Mouse (Mus musculus): ENCODE data around the gene Atp6v0d1.
A peak's percentile ranks its signal among the peaks of the same experiment; 100 is the strongest.
"Not testable (repeated sequence)": the region's sequence is repeated elsewhere in the genome, so short reads cannot be mapped to it uniquely, and the experiment has no call there.

The Atp6v0d1 gene

DNA sequence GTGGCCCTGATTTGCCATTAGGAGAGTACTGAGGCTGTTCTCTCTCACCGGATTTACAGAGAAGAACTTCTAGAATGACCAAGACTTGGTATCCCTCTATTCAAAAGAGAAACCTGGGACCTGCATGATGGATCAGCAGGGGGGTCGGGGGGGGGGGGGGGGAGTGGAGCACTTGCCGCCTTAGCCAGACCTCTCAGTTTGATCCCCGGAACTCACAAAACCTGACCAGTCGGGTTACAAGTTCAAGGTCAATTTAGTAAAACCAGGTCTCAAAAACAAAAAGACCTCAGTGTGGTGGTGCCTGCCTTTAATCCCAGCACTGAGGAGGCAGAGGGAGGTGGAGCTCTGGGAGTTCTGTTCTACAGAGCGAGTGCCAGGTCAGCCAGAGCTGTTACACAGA, 8.9 kb upstream of the Atp6v0d1 start:
- no peak for DNase-seq (ENCODE audit: low spot score in 2 of 2)

DNA sequence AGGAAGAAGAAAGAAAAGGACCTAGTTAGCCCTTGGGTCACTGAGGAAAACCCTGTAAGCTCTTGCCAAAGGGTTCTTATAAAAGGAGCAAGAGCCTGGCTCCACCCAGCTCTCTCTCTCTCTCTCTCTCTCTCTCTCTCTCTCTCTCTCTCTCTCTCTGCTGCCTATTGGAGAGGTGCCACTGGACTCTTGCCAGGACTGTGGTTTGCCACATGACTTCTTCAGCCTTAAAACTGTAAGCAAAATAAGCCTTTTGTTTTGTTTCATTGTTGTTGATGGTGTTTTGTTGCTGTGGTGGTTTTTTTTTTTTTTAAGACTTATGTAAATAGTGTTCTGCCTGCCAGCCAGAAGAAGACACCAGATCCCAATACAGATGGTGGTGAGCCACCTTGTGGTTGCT, 7.6 kb upstream of the Atp6v0d1 start:
- peak in 1 of 2 experiments; percentile 71 for DNase-seq (ENCODE audit: low spot score in 2 of 2)

DNA sequence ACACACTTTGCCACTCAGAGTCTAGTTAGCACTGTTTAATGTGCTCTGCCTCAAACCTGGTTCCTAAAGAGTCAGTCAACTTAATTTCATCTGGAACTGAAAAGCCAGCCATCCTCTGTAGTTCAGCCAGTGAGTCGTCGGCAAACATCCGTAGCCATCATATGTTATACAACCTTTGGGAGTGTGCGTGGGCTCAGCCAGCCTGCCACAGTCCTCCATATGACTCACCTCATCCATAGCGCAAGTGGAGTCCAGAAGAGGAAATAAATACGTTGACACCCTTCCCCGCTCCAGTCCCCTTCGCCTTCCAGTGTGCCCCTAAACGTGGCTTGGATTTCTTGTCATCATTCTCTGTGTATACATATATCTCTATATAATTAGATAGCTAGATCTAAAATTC, 6.0 kb upstream of the Atp6v0d1 start:
- no peak for DNase-seq (ENCODE audit: low spot score in 2 of 2)

DNA sequence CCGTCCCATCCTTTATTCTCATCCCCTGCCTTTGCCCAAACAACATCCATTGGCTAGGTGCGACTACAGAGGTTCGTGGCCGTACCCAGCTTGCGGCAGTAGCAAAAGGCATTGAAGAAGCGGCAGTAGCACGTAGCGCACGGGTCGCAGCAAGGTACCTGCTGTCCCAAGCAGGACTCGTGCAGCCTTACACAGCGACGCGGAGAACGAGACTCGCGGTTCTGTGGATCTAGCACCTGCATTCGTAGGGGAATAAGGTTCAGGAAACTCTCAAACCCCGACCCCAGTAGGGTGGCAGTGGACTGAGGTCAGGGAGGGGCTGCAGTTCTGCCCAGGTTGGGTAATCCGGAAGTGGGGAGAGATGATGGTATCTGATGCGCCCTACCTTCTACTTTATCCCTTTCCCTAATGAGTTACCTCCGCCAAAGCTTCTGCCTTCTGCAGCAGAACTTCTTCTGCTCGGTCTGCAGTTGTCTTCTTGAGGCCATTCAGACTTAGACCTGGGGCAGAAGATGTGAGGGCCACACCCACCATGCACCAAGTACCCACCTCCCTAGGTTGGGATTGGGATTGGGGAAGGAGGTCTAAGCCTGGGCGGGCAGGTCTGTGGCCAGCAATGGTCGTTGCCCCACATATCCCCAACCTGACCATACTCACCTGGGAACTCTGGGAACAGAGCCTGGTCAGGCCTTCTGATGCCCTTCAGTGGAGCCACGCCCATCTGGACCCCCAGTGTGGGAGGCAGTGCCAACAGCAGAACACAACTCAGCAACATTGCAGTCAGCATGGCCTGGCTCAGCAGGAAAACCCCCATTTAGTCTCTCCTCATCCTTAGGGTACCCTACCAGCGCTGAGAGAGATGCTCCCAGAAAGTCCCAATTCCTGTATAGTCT, 1.1 kb upstream of the Atp6v0d1 start:
- DNase-seq (ENCODE audit: low spot score in 2 of 2) = peak in 1 of 2 experiments; percentile 18

DNA sequence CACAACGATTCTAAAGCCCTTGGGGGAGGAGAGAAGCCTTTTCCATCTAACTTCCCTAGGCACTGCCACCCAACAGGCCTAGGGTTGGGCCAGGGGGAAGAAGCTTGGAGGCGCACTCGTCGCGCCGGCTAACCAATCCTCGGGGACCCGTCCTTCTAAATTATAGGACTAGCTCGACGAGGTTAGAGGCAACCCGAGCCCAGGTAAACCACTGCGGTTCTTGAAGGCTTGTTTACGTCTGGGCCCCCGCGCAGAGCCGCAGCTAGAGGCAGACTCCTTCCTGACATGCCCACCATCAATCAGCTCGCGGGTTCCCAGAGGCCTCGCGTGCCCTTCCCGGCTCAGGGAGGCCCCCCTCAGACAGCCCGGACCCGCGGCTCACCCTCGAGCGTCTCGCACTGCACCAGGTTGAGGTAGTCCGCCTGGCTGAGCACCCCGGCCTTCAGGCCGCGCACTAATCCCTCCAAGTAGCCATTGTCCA, 406 bp downstream of the Atp6v0d1 start:
- no peak for DNase-seq (ENCODE audit: low spot score in 2 of 2)

DNA sequence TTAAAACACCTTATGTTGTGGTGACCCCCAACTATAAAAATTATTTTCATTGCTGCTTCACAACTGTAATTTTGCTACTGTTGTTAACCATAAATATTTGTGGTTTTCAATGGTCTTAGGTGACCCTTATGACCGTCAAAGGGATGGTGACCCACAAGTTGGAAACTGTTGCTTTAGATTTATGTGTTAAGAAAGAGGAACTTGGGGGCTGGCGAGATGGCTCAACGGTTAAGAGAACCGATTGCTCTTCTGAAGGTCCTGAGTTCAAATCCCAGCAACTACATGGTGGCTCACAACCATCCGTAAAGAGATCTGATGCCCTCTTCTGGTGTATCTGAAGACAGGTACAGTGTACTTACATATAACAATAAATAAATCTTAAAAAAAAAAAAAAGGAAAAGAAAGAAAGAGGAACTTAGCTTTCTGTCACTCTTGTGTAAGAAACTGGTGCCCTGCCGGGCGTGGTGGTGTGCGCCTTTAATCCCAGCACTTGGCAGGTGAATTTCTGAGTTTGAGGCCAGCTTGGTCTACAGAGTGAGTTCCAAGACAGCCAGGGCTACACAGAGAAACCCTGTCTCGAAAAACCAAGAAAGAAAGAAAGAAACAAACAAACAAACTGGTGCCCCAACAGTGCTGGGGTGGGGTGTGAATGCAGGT, 1.1 kb downstream of the Atp6v0d1 start:
- DNase-seq (ENCODE audit: low spot score in 2 of 2) = not testable (repeated sequence)

DNA sequence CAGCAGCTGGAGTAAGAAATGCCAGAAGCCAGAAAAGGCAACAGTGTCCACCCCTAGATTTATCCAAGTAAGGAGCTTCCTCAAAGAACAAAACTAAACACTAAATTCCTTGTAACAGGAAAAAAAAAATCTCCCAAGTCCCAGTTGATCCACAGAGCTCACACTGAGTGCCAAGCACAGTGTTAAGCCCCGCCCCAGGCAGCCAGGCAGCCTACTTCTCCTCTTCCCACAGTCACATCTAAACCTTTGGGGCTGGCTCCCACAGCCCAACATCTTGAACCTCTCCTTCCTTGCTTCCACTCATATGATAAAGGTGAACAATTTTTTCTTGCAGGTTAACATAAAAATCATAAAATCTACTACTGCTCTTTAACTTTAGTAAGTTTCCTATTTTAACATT, 2.0 kb downstream of the Atp6v0d1 start:
- DNase-seq (ENCODE audit: low spot score in 2 of 2) = no peak

DNA sequence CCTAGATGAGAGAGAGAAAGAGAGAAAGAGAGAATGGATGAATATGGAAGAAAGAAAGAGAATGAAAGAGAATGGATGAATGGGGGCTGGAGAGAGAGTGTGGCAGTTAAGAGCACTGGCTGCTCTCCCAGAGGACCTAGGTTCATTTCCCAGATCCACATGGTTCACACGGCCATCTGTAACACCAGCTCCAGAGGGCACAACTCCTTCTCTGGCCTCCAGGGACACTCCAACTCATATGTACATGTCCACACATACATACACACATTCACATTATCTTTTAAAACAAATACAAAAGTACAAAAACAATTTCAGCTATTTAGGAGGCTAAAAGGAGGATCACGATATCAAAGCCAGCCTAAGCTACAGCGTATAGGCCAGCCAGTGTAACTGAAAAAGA, 3.0 kb downstream of the Atp6v0d1 start:
- DNase-seq (ENCODE audit: low spot score in 2 of 2) = no peak

DNA sequence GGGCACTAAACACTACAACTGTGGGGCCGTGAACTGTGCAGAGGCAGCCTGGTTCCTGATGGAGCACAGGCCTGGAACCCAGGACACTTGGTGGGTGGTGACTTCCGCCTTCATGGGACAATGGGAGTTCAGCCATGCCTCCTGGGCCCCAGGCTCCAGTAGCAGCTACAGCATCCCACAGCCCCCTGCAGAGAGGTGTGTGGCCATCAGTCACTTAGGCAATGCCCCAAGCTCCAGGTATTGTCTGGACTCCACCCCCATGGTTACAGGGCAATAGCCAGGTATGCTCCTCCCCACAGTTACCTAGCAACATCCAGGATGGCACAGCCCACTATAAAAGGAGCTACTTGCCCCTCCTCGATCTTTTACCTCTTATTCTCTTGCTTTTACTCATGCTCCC, 10.6 kb downstream of the Atp6v0d1 start:
- no peak for DNase-seq (ENCODE audit: low spot score in 2 of 2)

DNA sequence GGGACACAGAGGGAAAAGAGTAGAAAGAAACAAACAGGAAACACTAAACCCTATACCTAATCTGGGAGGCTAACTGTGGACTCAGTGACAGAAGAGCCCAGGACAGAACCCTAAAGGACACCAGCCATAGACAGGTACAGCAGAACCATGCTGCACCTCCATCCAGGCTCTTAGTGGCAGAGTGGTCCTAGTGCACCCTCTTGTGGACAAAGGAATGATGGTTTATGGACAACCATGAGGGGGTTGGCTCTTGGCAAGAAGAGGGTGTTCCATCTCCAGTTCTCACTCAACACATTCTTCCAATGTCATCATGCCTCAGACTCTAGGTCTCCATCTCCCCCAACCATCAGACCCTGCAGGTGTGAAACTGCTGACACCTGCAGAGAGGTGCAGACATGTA, 11.8 kb downstream of the Atp6v0d1 start:
- peak in 1 of 2 experiments; percentile 32 for DNase-seq (ENCODE audit: low spot score in 2 of 2)

DNA sequence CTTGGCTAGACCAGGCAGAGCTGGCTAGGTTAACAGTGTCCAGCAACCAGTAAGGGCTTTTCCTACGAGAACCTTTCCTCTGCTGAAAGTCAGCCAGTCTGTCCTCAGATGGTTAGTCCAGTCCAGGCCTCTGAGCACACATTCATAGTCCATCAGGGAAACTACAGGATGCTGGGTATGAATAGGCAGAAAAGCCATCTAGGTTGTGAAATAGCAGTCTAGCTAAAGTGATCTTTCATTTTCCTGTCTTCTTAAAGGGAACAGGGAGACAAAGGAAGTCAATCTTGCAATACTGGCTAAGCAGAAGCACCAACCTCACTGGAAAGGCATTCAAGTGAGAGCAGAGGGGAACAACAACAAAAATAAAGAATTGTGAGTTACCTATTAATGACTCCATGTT, 13.0 kb downstream of the Atp6v0d1 start:
- no peak for DNase-seq (ENCODE audit: low spot score in 2 of 2)

DNA sequence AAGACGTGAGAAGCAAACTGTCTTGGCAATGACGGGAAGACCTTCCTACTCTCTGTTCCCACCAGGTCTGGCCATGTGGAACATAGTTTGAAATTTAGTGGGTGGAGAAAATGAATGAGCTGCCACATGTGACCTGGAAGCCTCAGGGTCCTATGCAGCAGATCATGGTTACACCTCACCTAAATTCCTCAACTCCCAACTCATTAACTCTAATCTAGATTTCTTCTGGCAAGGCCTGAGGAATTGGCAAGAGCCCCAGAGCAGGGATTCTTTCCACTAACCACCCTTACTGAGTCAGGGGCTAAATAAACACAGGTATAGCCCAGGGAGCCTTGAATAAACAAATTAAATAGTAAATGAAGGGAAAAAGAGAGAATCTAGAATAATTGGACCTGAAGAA, 13.8 kb downstream of the Atp6v0d1 start:
- no peak for DNase-seq (ENCODE audit: low spot score in 2 of 2)

DNA sequence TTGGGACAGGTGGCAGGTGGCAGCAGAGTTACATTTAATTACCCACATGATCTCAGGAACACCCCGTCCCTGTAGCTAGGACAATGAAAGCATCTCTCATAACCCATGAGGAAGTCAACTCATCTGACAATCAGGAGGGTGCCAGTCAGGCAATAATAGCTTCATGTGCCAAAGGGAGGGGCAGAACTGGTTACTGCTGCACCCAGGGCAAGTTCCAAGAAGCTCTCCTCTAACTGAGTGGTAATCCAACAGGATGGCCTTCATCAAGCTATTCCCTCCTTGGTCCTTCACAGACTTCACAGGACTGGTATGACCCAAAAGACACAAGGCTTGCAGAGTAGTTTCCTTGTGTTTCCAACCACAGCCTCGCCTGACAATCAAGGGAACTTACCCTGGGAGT, 15.8 kb downstream of the Atp6v0d1 start:
- DNase-seq (ENCODE audit: low spot score in 2 of 2) = no peak

DNA sequence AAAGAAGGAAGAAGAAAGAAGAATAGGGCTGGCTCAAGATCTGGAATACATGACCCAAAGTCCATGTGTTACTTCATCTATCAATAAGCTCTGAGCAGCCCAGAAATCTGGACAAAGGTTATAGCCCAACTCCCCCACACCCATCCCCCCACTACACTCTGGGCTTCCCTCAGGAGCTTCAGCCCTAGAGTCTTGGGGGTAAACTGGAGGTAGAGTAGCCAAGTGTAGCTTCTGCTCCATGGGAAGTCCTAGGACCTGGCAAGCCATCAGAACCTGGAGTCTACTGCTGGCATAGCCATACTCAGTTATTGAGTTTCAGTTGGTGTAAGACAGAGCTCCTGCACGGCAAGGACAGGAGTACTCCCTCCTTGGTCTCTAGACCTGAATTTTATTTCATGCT, 16.3 kb downstream of the Atp6v0d1 start:
- DNase-seq (ENCODE audit: low spot score in 2 of 2) = no peak

DNA sequence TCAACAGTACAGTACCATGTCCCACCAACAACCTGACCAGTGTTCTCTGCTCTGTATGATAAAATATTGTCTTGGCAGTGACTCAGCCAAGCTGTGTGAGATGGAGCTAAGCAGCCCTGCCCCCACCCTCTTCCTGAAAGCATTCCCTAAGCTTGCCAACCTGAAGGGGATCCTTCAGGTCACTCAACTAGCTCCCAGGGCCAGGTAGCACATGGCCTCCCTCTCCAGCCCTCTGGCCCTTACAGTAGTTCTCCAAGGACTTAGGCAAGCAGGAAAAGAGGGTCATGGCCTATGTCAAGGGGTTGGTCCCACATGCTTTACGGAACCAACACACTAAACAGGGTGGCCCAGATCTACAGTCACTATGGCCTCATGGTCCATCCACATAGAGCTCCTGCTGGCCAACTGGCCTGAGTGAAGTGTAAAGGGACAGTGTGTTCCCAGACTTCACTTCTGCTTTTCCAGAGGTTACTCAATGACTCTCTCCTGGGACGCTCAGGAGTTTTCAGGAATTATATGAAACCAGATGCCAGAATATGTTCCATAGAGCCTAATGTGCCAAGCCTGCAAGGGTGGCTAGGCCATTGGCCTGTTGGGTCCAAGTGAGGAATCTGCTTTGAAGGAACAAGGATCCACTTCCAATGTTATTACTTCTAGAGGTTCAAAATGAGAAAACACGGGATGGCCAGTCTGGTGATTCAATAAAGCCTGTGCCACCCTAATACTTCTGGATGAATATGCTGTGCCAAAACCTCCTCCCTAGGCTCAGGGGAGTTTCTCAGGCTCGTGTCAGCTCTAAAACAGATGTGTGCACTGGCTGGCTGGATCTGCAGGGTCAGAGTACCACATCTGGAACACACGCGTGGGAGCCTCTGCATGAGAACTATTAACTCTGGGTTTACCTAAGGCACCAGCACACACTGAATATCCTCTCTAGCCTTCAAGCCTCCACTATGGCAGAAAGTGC, 19.2 kb downstream of the Atp6v0d1 start:
- no peak for DNase-seq (ENCODE audit: low spot score in 2 of 2)

DNA sequence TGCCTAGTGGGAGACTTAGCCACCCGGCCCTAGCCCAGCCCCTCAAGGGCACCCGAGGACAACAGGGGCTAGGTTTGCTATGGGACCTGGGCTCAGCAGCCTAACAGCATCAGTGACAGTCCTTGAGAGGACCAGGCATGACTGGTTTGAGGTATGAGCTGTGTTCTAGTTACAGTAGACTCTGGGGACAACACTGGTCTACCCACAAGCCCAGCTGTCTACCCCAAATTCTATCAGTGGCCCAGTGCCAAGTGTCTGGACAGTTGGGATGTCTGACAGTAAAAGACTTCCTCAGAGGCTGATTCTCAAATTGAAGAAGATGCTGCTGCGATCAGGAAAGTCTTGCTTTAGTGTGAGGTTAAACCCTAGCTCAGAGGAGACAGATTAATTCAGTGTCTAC, 20.6 kb downstream of the Atp6v0d1 start:
- DNase-seq (ENCODE audit: low spot score in 2 of 2) = no peak

DNA sequence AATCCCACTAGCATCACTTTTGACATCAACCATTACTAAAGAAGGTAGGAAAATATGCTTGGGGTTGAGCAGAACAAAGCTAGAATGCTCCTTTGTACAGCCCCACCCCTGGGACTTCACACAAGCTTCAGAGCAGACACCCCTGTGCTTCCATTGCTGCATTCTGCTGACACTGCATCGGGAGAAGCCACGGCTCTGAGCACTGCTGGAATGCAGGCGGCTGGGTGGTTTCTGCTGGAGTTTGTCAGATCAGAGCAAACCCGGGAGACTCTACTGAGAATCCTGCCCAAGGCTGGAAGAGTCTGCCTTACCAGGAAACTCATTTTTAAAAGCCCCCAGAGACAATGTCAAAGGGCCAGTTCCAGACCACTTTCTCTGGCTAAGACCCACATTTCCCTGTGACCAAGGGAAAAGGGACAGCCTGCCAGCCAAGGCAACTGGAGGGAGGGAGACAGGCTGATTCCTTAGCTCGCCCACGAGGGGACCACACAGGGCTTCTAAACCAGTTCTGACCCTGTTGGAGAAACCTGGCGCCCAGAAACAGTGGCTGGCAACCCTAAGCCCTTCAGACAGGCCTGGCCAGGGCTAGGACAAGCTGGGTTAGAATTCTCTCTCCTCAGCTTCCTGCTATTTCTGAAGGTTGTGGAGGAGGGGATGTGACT, 21.2 kb downstream of the Atp6v0d1 start:
- DNase-seq (ENCODE audit: low spot score in 2 of 2) = no peak

DNA sequence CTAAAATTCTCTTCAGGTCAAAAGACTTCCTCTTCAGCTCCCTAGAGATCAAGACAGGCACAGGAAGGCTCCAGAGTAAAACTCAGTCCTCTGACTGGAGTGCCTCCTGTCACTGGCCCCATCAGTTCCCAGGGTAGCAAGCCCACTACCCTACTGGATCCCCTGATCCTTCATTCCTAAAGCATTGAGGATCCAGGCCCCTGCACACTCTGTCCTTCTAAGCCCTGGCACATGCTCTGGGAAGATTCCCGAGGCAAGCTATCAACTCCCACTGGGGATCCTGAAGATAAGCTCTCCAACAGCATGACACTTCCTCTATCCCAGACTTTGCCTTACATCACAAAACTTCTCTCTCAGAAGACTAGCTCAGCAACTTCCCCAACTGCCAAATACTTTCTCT, 22.1 kb downstream of the Atp6v0d1 start:
- no peak for DNase-seq (ENCODE audit: low spot score in 2 of 2)

DNA sequence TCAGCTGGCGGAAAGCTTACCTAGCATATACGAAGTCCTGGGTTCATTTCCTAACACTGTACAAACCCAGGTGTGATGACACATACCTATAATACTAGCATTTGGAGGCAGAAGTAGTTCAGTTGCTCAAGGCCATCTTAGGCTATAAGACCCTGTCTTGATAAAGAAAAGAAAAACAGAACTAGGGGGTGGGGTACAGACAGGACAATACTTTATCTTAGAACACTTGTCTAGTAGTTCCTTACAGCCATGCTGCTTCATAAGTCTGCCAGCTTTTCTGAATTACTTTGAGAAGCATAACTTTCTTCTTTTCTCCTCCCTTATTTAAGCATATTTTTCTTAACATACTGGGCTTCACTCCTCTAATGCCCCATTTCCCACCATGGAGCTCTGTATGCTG, 23.0 kb downstream of the Atp6v0d1 start:
- no peak for DNase-seq (ENCODE audit: low spot score in 2 of 2)

DNA sequence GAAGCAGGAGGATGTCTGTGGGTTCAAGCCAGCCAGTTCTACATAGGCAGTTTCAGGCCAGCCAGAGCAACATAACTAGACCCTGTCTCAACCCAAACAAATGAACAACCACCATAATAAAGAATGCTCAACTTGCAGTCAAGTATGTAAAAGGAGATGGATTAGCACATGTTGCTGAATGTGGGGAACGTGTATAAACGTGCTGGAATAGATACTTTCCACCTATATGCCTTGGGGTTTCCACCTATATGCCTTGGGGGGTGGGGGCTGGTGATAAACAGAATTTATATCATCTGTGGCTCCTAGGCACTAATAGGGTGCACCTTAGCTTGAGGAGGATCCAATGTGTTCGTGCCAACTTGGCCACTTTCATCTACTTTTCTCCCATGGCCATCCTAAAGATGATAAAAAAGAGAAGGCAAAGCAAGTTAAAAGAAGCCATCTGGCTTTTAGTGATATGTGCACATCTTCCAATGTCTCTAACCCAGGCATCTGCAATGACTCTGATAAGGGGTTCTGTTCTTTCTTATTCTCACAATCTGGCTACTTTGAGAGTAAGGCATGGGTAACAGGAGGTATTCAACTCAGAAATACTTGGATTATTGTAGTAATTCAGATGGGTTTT, 23.7 kb downstream of the Atp6v0d1 start:
- no peak for DNase-seq (ENCODE audit: low spot score in 2 of 2)

DNA sequence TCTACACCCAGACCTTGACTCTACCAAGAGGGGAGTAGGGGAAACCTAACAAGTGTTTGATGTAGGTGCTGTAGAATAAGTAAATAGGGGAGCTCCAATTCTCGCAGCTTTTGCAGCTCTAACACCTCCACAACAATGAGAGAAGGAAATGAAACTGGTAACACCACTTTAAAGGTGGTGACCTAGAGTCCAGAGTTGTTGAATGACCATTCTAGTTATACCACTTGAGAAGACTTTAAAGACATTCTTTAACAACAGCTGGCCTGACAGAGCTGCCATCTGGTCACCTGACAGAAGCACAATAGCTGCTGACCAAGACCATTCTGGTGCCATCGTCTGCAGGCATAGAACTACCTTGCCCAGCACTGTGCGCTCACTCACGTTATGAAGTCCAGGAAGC, 26.9 kb downstream of the Atp6v0d1 start:
- DNase-seq (ENCODE audit: low spot score in 2 of 2) = no peak

Data from urinary bladder, postnatal 4 days (tissue).